Mouse (Mus musculus) erythroblast, adult 5-6 weeks (primary cell): ENCODE data around the gene Gosr1. TPM values are rescaled to one million over a fixed set of nuclear protein-coding genes. Genes with fewer than 3 reads are reported as not detected.
"Not testable (repeated sequence)": the region's sequence is repeated elsewhere in the genome, so short reads cannot be mapped to it uniquely, and the experiment has no call there.

ENCODE experiments used
- ATAC-seq: replicated peaks from 2 replicates; pipeline ENCODE4 v1.8.0; 2016; ENCODE audit warnings: moderate number of reproducible peaks, mild to moderate bottlenecking, moderate TSS enrichment, inconsistent platforms; ENCODE audit not compliant: poor library complexity, low FRiP score, severe bottlenecking
- total RNA-seq, 2 experiments: library from RNA; stranded (forward) in 1 of 2; stranded (reverse) in 1 of 2; fragments of 150-400 nt in 1 of 2; fragments of 200-764, 138-1000 nt in 1 of 2; gene quantifications; 2 replicates each; pipeline versions ENCODE4 v1.2.3 to v1.2.4; 2015 to 2017; ENCODE audit warnings: low replicate concordance in 2 of 2

Gene Gosr1
- total RNA-seq (2015; ENCODE audit: low replicate concordance) (8.5 and 10.4 TPM in 2 replicates), total RNA-seq (2017; ENCODE audit: low replicate concordance) (16.0 and 20.4 TPM in 2 replicates)

DNA sequence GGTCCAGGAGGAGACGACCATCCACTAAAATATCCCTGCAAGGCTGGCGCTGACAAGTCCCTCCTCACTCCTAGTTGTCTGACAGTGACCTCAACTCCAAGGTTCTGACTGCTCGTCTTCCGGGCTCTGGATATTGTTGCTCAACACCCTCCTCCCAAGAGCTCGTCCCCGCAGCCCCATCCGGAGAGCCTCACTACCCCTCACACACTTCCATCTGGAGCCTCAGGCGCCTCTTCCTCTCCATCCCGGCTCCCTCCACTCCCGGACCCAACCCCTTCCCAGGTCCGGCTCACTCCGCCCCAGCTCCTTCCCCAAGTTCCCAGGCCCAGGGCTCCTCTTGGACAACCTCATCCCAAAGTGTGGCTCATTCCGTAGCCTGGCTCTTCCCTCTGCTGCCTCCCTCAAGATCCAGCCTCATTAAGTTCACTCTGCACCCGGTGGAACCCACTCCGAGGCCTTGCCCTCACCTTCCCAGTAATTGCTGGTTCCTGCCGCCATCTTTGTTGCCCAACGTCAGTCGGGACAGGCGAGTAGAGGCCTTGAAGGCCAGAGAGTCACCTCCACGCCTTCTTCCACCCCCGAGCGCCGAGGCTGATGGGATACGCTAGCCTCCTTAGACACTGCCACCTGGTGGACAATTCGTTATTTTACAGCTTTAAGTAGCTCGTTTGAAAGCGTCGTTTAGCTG lies at the start of gene Gosr1:
Gene Gosr1, minus strand, starts transcription at position 527 of the 688 bp plus-strand sequence.
- peak; percentile 100 for ATAC-seq

DNA sequence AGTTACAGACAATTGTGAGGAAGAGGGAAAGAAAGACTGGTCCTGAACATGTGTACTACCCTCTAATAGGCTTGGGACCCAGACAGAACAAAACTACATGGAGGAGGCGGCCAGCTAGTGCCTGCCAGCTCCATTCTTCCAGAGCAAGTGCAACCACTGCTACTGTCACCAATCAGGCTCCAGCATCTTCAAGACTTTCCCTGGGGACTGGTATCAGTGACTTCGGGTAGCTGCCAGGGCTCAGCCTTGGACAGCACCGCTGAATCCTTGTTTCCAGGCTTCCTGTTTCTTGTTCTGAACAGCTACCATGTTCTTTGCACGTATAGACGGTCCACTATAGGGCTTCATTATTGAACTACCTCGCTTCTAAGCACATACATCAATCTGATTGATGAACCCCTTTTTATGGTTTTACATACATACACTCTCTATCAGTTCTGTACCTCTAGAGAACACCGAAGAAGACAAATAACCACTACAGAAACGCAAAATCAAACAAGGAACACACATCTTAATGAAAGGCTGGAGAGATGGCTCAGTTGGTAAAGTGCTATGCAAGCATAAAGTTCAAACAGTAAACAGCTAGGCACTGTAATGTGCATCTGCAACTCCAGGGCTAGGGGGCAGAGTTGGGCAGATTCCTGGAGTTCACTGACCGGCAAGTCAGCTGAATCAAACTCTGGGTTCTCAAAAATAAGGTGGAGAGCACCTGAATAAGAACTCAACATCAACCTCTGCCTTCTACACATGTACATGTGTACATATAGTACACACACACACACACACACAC lies 47.5 kb upstream of the Gosr1 start:
- ATAC-seq = no peak

DNA sequence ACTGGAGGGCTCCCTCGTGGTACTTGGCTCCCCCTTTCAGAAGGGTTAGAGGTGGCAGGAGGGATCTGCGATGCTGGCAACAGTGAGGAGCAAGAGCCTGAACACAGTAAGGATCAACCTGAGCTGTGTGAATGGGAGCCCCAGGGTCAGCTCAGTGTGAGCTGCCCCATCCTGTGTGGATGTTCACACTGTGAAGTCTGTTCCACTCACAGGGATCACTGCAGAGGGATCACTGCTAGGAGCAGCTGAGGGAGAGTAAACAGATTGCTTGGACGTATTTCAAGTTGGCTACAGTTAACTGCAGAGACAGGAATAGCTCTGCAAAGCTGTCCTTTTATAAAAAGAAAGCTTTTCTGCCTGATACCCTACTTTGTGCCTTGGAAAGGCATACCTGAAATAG lies 46.1 kb upstream of the Gosr1 start:
- no peak for ATAC-seq

DNA sequence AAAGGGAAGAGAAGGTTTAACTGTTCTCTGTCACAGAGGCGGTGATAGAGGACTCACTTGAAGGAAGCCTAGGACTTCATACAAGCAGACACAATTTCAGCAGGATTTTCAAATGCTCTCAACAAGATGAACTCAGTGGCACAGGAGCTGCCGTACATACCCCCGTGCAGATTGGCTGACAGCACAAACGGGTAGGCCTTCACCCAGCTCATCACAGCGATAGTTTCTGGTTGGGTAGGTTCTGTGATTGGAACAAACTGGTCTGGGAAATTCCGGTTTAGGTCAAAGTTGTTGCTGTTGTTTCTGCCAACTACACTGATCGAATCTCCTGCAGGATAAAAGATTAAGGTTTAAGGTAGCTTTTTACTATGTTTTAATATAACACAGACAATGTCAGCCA lies 45.2 kb upstream of the Gosr1 start:
- no peak for ATAC-seq

DNA sequence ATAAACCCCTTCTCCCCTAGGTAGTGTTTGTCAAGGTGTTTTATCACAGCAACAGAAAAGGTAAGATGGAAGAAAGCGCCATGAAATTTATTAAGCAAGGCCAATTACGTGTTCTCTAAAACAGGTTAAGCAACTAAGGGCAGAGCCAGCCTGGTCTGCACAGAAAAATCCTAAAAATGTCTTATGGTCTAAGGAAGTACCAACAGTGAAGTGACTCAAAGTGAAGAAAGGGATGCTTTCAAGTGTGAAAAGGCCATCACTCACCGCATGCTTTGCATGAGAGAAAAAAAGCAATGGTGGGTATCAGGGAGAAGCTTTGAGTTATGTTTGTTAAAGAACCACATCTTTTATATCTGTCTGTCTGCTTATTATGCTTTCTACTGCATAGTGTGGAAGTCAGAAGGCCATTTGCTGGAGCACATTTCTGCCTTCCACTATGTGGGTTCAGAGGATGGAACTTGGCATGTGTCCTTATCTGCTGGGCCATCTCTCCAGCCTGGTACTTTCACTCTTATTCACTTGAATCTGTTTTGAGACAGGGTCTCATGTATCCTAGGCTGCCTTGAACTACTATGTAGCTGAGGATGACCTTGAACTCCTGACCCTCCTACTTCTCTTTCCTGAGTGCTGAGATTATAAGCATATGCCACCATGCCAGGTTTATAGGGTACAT lies 43.8 kb upstream of the Gosr1 start:
- no peak for ATAC-seq

DNA sequence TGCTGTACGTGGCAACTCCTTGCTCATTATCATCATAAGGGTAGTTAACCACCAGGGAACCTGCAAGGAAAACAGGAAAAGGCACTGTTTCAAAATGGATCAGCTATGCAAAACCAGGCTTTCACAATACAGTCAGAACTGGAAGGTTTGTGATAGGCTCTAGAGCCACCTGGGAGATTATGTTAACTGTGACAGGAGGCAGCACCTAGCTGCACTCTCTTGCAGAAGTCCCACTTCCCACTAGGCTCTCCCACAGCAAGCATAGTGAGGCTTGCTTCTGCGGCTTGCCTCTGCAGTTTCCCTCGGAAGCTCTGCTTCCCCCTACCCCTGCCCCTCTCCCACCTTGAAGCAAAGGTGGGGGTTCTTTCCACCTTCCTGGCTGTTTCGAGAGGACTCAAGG lies 42.6 kb upstream of the Gosr1 start:
- ATAC-seq = no peak

DNA sequence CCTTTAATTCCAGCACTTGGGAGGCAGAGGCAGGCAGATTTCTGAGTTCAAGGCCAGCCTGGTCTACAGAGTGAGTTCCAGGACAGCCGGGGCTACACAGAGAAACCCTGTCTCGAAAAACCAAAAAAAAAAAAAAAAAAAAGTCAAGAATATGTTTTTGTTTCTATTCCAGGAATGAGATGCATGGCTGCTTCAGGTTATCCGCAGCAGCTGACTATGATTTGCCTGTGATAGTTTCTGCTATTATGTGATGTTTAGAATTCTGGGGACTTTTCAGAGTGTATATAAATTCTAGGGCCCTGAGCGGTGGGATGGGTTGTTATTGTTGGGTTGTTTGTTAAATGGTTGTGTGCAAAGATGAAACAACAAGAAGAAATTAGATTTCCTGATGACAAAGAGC lies 41.7 kb upstream of the Gosr1 start:
- not testable (repeated sequence) for ATAC-seq

DNA sequence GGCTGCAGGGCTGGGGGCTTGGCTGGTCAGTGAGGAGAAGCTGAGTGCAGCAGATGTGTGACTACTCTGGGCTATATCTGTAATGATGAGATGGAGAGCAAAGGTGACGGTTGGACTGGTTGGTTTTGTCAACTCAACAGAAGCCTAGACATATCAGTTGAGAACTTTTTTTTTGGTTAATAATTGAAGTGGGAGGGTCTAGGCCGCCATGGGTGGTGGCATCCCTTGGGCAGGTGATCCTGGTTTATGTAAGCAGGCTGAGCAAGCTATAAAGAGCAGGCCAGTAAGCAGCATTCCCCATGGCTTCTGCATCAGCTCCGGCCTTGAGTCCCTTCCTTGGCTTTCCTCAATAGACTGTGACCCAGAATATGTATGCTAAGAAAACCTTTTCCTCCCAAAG lies 39.9 kb upstream of the Gosr1 start:
- ATAC-seq = no peak

DNA sequence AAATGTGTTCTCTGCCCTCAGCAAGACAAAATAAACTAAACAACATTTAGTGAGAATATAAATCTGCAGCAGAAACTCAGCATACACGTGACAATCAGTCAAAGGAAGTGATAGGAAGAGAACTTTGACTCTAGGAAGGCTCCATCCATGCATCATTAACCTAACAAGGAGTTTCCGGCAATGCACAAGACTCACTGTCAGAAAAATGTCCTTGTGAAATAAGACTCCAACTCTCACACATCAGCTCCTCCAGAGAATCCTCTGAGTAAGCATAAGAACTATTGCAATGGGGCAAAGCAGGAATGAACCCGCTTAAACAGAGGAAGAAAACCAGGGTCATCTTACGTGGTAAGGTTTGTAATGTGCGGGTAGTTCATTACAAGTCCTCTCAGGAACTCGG lies 33.9 kb upstream of the Gosr1 start:
- no peak for ATAC-seq

DNA sequence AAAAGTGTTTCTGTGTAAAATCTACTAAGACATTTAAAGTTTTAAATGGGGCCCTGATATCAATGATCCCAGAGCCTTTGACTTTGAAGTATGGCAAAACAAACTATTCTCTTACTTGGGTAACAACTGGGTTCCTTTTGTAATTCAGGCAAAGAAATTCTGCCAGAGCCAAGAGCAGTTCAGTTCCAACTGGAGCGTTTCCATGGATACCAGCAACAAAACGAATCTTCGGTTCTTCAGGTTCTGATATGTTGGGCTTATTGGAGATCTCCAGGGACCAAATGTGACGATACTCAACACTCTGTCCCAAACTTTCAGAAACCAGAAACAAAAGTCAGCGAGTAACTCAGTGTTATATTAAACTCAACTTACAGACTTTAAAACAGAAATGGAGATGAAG lies 31.9 kb upstream of the Gosr1 start:
- no peak for ATAC-seq

DNA sequence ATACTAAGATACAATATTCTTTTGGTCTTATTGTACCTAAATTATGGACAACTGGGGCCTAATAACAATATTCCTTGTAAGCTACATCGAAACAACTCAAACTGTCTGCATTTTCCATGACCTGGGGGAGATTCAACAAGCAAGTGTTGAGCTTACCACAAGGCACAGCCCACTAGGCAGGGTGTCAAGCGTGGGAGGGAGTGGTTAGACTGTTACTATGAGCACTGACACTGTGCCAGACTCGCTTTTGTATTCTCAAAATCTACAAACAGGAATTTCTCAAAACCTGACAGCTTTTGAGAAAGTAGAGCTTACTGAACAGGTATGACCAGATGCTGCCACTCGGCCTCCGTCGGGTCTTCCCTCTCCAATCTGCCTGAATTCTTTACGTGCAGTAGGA lies 28.0 kb upstream of the Gosr1 start:
- ATAC-seq = no peak

DNA sequence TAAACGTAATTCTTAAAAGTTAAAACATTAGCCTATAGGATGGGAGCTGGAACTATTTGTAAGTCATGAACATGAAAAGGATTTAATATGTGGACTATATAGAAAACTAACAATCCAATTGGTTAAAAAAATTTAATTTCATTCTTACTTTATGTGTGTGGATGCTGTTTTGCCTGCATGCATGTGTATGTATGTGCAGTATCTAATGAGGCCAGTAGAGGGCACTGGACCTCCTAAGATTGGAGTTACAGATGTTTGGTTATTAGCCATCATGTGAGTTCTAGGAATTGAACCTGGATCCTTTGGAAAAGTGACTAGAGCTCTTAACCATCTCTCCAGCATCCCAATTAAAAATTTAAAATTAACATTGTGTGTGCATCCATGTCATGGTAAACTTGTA lies 25.9 kb upstream of the Gosr1 start:
- ATAC-seq = peak; percentile 83

DNA sequence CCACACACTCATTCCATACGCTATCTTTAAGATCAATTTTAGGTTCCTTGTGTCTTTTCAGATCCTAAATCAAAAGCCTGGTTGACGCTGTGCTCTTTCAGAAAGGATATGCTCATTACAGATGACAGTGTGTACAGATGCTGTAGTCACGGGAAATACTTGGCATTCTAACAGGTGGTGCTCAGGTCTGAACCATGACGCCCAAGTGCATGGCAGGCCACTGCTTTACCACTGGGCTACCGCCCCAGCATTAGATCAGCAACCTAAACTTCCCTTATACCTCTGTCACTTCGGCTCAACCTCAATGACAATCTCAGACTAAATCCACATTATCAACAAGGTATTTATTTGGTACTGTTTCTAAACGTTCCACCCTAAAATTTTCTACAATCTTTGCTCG lies 12.2 kb upstream of the Gosr1 start:
- ATAC-seq = no peak

DNA sequence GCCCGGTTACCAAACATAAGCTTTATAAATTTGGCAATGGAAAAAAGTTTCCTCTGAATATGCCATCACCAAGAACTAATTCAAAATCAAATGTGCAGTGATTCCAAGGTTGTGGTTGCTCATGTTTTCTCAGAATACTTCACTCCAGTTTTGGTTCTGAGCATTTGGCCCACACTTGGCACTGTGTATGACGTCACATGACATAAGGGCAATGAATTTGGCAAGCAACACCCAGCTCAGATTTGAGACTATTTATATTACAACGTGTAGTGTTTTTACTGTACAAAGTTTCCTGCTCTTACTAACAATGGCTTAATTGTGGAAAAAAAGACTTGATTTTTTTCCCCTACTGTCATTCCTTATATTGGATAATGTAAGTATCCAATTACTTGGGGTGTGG lies 10.4 kb upstream of the Gosr1 start:
- ATAC-seq = no peak

DNA sequence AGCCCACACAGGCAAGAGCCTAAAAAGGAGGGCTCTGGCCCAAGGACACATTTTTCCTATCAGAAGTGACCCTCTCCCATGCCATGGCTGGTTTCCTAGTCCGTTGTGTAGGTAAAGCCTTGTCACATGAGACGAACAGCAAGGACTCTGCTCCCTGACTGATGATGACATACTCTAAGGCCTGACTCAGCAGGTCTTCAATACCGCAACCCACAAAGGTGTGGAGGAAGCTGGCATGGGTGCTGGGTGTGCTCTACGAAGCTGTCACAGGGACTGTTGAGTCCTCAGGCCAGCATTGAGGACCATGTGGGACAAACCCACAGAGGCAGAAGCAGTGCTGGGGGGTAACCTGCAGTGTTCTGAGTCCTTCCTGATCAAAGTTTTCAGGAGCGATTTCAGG lies 7.2 kb upstream of the Gosr1 start:
- no peak for ATAC-seq

DNA sequence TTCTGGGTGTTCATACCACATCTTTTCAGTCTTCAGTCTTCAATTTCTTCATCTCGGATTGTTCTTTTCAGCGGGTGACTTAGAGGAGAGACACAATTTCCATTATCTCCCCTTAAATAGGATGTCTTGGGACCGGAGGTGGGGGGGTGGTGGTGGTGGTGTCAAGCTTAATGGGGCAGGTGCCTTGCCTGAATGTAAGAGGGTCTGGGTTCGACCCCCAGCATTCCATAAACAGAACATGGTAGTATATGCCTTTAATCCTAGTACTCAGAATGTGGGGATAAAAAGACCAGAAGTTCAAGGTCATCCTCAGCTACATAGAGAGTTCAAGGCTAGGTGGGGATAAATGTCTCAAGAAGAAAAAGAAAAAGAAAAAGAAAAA lies 353 bp upstream of the Gosr1 start:
- ATAC-seq = no peak

DNA sequence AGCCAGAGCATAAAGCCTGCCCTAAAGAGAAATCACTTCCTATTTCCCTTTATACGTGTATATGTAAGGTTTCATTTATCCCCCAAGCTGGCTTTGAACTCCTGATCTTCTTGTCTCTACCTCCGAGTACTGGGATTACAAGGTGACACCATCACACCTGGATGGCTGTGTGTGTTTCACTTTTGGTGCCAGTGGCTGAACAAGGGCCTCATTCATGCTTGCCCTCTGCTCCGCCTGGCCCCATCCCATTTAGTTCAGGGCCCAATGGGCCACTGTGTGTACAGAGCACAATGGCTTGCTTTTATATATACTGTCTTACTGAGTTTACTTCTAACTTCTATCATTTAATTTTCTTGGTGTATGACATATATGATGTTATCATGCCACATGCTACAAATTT lies 11.1 kb downstream of the Gosr1 start:
- ATAC-seq = no peak

DNA sequence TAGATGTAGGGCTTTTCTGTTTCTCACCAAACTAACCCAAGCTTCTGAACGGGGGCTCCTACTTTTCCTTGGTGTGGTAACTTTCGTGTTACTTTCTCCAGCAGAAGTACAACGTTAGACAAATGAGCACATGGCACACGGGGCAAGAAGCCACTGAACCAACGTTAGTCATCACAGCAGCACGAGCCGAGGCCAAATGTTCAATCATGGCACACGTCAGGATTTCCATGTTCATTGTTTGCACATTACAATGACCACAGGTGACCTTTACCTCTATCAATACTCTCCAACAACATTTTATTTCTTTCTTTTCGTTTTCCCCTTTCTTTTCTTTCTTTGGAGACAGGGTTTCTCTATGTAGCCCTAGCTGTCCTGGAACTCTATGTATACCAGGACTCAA lies 14.6 kb downstream of the Gosr1 start:
- ATAC-seq = no peak

DNA sequence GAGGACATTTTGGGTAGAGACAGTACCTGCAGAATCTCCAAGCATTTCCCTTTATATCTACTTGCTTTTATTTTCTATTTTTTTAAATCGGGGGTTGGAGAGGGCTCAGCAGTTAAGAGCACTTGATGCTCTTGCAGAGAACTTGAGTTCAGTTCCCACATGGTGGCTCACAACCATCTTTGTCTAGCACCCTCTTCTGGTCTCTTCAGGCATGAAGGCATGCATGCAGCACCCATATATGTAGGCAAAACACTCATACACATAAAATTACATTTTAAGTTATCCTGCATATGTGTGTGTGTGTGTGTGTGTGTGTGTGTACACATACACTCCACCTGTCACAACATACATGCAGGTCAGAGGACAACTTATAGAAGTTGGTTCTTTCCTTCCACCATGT lies 17.5 kb downstream of the Gosr1 start:
- ATAC-seq = no peak

DNA sequence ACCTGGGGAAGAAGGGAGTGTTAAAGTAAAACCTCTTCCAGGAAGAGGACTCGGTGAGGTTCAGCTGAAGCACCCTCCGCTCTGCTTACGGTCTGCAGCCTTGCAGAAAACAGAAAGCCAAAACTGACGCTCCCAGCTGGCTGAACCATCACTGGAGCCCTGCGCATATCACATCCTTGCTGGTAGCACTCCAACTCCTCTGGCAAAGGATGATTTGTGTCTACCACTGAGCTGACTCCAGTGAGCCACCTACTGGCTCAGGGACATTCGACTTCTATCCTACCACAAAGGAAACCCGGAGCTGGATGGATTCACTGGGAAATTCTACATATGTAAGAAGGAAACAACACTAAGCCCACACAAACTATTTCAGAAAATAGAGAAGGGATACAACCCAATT lies 18.8 kb downstream of the Gosr1 start:
- no peak for ATAC-seq

DNA sequence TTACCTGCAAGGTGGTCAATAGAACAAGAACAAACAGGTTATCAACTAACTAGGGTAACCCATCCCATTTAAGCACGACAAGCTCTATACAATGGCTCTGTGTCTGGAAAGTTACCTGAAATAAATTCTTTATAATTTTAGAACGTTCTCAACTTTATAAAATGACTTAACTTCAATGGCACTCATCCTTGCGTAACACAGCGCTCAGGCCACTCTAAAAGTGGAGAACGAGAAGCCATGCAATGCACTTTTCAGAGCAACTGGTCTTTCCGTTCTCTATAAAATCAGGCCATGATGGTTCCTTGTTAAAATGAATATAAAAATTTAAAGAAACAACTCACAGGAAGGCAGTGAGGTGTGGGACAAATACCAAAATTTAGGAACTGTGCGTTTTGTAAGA lies 20.9 kb downstream of the Gosr1 start:
- ATAC-seq = no peak
